Mouse (Mus musculus) adipocyte (in vitro differentiated cells): Measurements from ENCODE around the gene Psmb9.

Experiments used
- DNase-seq: peaks from one replicate; pipeline ENCODE4 v3.0.0-alpha.2; 2016; ENCODE audit warnings: low spot score

The Psmb9 gene

GRCm38 (mm10) chr17:34138655-34139054 is 48.9 kb downstream of the Psmb9 start:
- DNase-seq: no peak

DNA sequence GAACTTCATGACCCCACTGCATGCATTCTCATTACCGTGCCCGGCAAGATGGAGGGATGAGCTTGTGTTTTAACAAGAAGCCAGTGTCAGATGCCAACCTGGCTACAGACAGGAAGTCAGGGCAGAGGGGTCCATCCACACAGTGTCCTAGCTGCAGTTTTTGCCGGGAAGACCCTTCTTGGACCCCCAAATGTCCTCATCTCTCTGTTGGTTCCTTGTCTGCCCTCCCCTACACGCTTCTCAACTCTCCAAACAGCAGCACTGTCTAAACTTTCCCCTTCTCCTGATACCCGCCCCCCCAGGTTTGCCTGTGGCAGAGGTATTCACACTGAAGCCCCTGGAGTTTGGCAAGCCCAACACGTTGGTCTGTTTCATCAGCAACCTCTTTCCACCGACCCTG is 50.0 kb downstream of the Psmb9 start:
- no peak for DNase-seq

GRCm38 (mm10) chr17:34135297-34136224 is 52.0 kb downstream of the Psmb9 start:
- DNase-seq: peak; percentile 99

DNA sequence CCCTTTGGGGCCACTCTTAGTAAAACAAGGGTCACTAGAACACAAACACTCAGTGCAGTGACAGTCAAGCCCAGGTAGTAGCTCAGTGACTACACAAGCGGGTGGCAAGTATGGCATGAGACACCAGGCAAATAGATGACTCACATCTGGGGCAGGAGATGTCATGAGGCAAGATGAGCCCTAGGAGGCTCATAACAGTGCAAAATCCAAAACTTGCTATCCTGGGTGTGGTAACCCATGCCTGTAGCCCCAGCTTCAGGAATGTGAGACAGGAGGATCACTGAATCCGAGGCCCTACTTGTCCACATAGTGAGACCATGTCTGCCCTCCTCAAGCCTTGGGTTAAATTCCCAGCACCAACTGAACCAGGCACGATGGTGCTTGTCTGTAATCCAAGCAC is 53.1 kb downstream of the Psmb9 start:
- DNase-seq: no peak

DNA sequence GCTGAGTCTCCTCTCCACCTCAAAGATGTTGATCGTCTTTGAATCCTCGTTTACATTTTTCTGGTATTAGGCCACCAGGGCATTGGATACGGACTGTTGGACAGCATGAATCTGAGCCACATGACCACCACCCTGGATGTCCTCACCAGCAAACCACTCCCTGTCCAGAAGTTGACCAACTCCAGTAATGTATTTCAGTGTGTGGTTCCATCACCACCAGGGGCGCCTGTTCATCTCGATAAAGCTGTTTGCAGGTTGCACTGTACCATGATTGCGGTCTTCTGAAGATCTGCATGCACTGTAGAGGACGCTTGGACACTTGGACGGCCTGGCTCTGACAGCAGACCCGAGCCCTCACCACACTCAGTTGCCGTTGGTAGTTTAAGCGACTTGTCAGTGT is 54.3 kb downstream of the Psmb9 start:
- no peak for DNase-seq
